Mouse (Mus musculus): ENCODE results near the gene Cdkl4. TPM values are rescaled to one million over a fixed set of nuclear protein-coding genes. Genes with fewer than 3 reads are reported as not detected.

Cdkl4 gene
- total RNA-seq, 1 experiment from 2014 or later: 0.93 TPM

DNA sequence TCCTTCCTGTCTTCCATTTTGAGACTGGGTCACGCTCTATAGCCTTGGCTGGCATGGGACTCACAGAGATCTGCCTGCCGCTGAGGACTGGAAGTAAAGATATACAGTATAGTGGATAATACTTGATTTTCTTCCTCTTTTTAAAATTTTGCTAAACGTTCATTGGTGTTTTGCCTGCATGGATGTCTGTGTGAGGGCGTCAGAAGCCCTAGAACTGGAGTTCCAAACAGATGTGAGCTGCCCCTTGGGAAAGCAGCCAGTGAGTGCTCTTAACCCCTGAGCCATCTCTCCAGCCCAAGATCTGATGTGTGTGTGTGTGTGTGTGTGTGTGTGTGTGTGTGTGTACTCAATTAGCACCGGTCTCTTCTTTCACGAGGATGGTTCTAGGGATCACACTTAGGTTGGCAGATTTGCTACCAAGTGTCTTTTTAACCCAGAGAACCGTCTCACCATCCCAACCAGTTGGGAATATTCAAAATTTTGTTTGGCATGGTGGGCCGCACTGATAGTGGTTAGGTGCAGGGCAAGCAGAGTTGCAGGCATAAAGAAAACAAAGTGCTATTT, 80.9 kb downstream of the Cdkl4 start:
- no peak for ATAC-seq (ENCODE audit: extremely low read depth, insufficient number of reproducible peaks, low FRiP score, poor library complexity, severe bottlenecking)

DNA sequence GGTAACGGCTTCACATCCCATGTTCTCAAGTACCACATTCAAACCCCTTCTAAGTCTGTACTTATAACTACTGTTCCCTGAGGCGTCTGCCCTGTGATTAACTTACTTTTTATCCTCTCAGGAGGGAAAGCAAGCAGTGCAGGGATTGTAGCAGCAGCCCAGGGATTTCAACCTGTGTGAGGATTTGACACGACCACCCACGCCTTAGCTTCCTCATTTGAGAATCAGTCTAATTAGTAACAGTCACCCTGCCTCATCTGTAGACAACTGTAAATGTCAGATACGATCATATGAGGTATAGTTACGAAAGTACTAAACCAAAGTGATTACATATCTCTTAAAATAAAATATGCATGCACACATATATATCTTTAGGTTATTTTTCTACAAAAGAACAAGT, 81.4 kb downstream of the Cdkl4 start:
- no peak for ATAC-seq (ENCODE audit: extremely low read depth, insufficient number of reproducible peaks, low FRiP score, poor library complexity, severe bottlenecking)

DNA sequence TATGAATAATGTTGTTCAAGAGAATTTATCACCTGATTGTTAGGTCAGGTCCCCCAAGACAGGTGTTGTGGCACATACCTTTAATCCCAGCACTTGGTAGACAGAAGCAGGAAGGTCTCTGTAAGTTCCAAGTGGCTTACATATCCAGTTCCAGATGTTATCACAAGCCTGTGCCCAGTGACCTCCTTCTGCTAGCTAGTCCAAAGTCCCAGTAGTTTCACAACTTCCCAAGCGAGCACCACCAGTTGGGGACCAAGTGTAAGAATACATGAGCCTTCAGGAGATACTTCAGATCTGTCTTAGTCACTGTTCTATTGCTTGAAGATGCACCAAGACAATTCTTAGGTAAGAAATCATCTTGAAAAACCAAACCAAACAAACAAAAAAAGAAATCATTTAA, 83.7 kb downstream of the Cdkl4 start:
- no peak for ATAC-seq (ENCODE audit: extremely low read depth, insufficient number of reproducible peaks, low FRiP score, poor library complexity, severe bottlenecking)

DNA sequence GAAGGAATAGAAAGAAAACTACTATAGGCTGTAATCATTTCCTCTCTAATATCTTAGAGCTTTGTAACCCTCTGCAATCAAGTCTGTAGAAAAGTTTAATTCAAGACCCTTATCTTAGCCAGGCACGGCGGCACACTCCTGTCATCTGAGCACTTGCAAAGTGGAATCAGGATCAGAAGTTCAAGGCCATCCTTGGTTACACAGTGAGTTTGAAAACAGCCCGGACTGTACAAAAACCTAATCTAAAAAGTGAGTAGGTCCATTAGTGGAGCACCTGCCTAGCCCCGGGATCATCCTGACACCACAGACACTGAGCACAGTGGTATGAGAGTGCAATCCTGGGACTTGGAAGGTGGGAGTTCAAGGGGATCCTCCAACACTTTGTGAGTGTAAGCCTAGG, 84.8 kb downstream of the Cdkl4 start:
- no peak for ATAC-seq (ENCODE audit: extremely low read depth, insufficient number of reproducible peaks, low FRiP score, poor library complexity, severe bottlenecking)

DNA sequence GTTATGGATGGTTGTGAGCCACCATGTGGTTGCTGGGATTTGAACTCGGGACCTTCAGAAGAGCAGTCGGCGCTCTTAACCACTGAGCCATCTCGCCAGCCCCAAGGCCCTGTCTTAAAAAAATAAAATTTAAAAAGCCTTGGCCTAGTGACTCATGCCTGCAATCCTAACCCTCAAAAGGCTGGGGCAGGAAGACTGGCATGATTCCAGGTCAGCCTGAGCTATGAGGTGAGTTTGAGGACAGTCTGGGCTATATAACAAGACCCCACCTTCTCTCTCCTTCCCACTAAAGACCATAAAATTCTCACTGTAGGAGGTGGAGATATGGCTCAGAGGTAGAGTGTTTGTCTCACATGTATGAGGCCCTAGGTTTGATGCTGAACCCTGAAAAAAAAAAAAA, 85.3 kb downstream of the Cdkl4 start:
- no peak for ATAC-seq (ENCODE audit: extremely low read depth, insufficient number of reproducible peaks, low FRiP score, poor library complexity, severe bottlenecking)

- ATAC-seq (ENCODE audit: extremely low read depth, insufficient number of reproducible peaks, low FRiP score, poor library complexity, severe bottlenecking): no peak
These were observed 87.4 kb downstream of the Cdkl4 start for GRCm38 (mm10) chr17:80490166-80490565.

DNA sequence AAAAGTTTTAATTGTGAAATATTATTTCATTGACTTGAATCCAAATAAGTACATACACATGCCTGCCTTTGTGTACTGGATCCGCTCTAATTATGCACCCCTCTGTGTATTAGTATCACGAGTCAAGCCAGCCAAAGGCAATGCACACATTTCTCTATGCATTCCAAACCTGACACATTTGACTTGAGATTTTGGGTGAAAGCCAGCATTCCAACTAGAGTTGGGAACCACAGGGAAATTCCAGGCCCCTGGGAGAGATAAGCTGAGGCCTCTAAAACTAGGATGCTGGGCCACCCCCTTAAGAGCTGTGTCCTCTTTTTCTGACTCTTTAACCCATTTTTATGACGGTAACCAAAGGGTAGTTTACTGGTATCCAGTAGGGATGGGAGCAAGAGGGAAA, 88.7 kb downstream of the Cdkl4 start:
- no peak for ATAC-seq (ENCODE audit: extremely low read depth, insufficient number of reproducible peaks, low FRiP score, poor library complexity, severe bottlenecking)

GRCm38 (mm10) chr17:80485160-80485559, 92.5 kb downstream of the Cdkl4 start:
- ATAC-seq (ENCODE audit: extremely low read depth, insufficient number of reproducible peaks, low FRiP score, poor library complexity, severe bottlenecking): no peak

DNA sequence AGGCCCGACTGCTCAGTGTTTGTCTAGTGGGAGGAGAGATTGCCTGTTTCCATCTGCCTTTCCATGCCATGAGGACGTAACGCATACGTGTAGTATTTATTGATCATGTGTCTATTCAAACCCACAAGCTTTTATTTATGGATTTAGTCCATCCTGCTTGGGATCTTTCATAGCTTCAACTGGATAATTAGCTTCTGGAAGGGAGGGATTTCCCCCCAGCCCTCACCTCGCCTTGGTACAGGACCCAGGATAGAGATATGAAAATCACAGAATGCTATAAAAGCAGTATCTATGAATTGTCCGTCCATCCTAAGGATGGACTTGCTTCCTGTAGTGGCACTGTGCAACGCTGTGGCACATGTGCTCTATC, 96.8 kb downstream of the Cdkl4 start:
- ATAC-seq (ENCODE audit: extremely low read depth, insufficient number of reproducible peaks, low FRiP score, poor library complexity, severe bottlenecking): no peak

DNA sequence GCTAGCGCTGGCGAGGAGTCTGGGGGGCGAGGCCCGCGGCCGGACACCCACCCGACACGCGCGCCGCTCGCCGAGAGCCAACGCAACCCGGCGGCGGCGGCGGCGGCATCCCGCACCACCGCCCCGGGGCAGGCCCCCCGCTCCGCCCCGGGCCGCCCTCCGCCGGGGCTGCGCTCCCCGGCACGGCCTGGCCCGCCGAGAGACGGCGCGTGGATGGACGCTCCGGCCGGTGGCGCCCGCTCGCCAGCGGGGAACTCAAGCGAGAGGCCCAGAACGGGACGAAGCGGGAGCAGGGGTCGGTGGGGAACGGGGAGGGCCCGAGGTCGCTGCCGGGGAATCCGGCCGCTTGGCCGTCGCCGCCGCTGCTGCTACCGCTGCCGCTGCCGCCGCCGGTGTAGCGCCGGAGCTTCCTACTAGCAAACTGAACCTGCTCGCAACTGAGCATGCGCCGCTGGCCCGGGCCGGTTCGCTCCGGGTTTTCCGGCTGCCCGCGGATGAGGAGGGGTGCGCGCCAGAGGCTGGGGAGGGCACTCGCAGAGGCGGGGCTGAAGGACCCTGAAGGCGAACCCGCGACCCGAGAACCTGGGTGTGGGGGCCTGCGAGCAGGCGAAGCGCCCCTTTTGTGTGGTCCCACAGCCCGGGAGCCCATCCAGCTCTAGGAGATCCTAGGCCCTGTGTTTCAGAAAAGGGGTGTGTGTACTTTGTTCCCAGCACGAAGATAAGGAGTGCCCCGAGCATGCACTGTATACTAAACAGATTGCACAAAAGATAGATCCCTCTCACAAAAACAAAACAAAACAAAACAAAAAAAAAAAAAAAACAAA, 97.4 kb downstream of the Cdkl4 start, which contains the start of gene Sos1:
Gene Sos1, minus strand, starts transcription at position 423 of the 824 bp plus-strand sequence.
- peak; percentile 66 for ATAC-seq (ENCODE audit: extremely low read depth, insufficient number of reproducible peaks, low FRiP score, poor library complexity, severe bottlenecking)

GRCm38 (mm10) chr17:80479295-80480030, 98.2 kb downstream of the Cdkl4 start:
- peak; percentile 1; the same call in 1 of the 2 replicates for ATAC-seq (ENCODE audit: extremely low read depth, insufficient number of reproducible peaks, low FRiP score, poor library complexity, severe bottlenecking)

DNA sequence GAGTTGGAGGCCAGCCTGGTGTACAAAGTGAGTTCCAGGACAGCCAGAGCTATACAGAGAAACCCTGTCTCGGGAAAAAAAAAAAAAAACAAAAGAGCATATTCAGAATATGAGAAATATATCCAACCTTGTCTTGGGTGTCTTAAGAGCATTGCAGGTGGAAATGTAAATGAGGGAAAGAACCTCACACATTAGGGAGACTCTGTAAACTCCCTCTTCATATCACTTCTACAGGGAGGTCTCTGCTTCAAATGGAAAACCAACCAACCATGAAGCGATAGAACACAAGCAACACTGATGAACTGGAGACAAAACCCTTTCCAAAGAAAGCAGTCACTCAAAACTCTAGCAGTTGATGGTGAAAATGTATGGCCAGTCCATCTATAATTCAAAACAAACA, 99.9 kb downstream of the Cdkl4 start:
- no peak for ATAC-seq (ENCODE audit: extremely low read depth, insufficient number of reproducible peaks, low FRiP score, poor library complexity, severe bottlenecking)

- ATAC-seq (ENCODE audit: extremely low read depth, insufficient number of reproducible peaks, low FRiP score, poor library complexity, severe bottlenecking): no peak
These were observed 101.1 kb downstream of the Cdkl4 start for GRCm38 (mm10) chr17:80476496-80476895.

Other genes starting within 250 kb of the Cdkl4 start
- not detected in 2 replicates for gene Gm10190, start 204.3 kb downstream of the Cdkl4 start, total RNA-seq (2017)
- 14.6 and 15.9 TPM in 2 replicates for gene Sos1, start 97.4 kb downstream of the Cdkl4 start, total RNA-seq (2017)
- 10.1 and 11.3 TPM in 2 replicates for gene Map4k3, start 150.7 kb upstream of the Cdkl4 start, total RNA-seq (2017)